Mouse (Mus musculus) myocyte (in vitro differentiated cells): ENCODE measurements around the gene Kcne1.

Source experiments
- CEBPB ChIP-seq: IDR thresholded peaks from 2 replicates; pipeline ENCODE4 v1.6.1; 2011; ENCODE audit warnings: mild to moderate bottlenecking, moderate library complexity; ENCODE audit not compliant: poor library complexity, insufficient read depth, severe bottlenecking
- MAX ChIP-seq: IDR thresholded peaks from one replicate; pipeline ENCODE4 v1.6.1; 2011; ENCODE audit warnings: low read depth, mild to moderate bottlenecking, control low read depth
- MYOG ChIP-seq, 3 experiments: IDR thresholded peaks; one replicate each; pipeline ENCODE4 v1.6.1; 2011; ENCODE audit warnings: control low read depth in 2 of 3, low read depth in 2 of 3, mild to moderate bottlenecking in 2 of 3; ENCODE audit not compliant: insufficient read length in 2 of 3, control insufficient read depth in 1 of 3, insufficient read depth in 1 of 3
- POLR2A ChIP-seq: IDR thresholded peaks from one replicate; pipeline ENCODE4 v1.6.1; 2011; ENCODE audit warnings: low read depth, mild to moderate bottlenecking, control low read depth, moderate library complexity; ENCODE audit not compliant: insufficient read length
- POLR2AphosphoS2 ChIP-seq: IDR thresholded peaks from one replicate; pipeline ENCODE4 v1.6.1; 2011; ENCODE audit warnings: low read depth, control low read depth; ENCODE audit not compliant: insufficient read length

- TF ChIP-seq POLR2A: no peak
- no peak for TF ChIP-seq POLR2AphosphoS2
- TF ChIP-seq MAX: no peak
- no peak for TF ChIP-seq MYOG (IDR thresholded peaks at IDR 0.05; ENCODE audit: control insufficient read depth in 1 of 3, insufficient read depth in 1 of 3, insufficient read length in 2 of 3, low read depth in 2 of 3)
- TF ChIP-seq CEBPB: no peak
Measured at GRCm38 (mm10) chr16:92382508-92382907, 23.2 kb upstream of the Kcne1 start.
